ENCODE assay signal across 8 mouse cellular contexts in the genomic region with DNA sequence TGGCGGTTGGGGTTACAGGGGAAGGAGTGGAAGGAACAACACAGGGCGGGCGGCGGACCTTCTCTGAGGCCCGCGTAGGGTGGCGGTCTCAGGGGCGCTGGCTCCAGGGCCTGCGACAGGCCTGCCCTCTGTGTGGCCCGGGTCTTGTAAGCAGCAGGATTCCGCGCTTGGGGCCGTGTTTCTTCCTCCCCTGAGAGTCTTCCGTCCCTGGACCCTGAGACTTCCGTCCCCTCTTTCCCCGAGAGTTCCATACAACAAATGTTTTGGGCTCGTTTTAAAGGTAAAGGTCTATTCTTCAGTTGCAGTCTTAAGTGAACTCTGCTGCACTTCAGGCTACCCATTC. TPM values are rescaled to one million over a fixed set of nuclear protein-coding genes. Genes with fewer than 3 reads are reported as not detected.
A peak's percentile ranks its signal among the peaks of the same experiment; 100 is the strongest.
DNase-seq lines count a peak whose midpoint lies in the region; ATAC-seq lines count a peak whose summit lies in the region.

No protein-coding gene starts in this region.

- no peaks in the 10 kb centered on the region for H3K9me3 ChIP-seq in kidney, embryonic 14.5 days (ENCODE audit: control insufficient read depth, low read length)
- no peaks in the 10 kb centered on the region for H3K9me3 ChIP-seq in hindbrain, embryonic 16.5 days (ENCODE audit: control insufficient read depth, low read length)
- H3K9me3 ChIP-seq in midbrain, embryonic 13.5 days: no peaks in the 10 kb centered on the region

- H3K4me1 ChIP-seq in kidney, embryonic 14.5 days (ENCODE audit: control insufficient read depth, insufficient read depth, low read length): peaks cover 8% of the 10 kb centered on the region
- no peaks in the 10 kb centered on the region; the same call in 1 of the 2 replicates for H3K4me1 ChIP-seq in brown adipose tissue, adult 24 weeks (ENCODE audit: control insufficient read depth, insufficient read depth, insufficient read length, low read length)
- peaks cover 8% of the 10 kb centered on the region for H3K4me1 ChIP-seq in hindbrain, embryonic 16.5 days (ENCODE audit: control insufficient read depth, insufficient read depth, low read depth, low read length)
- peaks cover 20% of the 10 kb centered on the region for H3K4me1 ChIP-seq in midbrain, embryonic 13.5 days (replicated peaks)

- H3K4me2 ChIP-seq in kidney, embryonic 14.5 days (replicated peaks; ENCODE audit: low read depth, low read length): peak overlapping the region; percentile 81
- peak overlapping the region; percentile 83 for H3K4me2 ChIP-seq in hindbrain, embryonic 16.5 days (ENCODE audit: low read length)
- peak overlapping the region; percentile 73 for H3K4me2 ChIP-seq in midbrain, embryonic 13.5 days (replicated peaks)

- peak overlapping the region; percentile 82 for H3K4me3 ChIP-seq in kidney, embryonic 14.5 days (ENCODE audit: low read length)
- peak overlapping the region; percentile 97 for H3K4me3 ChIP-seq in brown adipose tissue, adult 24 weeks (ENCODE audit: insufficient read depth, low read depth, low read length)
- H3K4me3 ChIP-seq in hindbrain, embryonic 16.5 days (ENCODE audit: low read length): peak overlapping the region; percentile 92
- H3K4me3 ChIP-seq in midbrain, embryonic 13.5 days (replicated peaks): peak overlapping the region; percentile 83

- peaks cover 26% of the 10 kb centered on the region for H3K36me3 ChIP-seq in kidney, embryonic 14.5 days (ENCODE audit: control insufficient read depth, insufficient read depth, low read length)
- peaks cover 11% of the 10 kb centered on the region for H3K36me3 ChIP-seq in hindbrain, embryonic 16.5 days (ENCODE audit: control insufficient read depth, insufficient read depth, low read length)
- peaks cover 23% of the 10 kb centered on the region for H3K36me3 ChIP-seq in midbrain, embryonic 13.5 days

- peak; percentile 82; the same call in 1 of the 2 replicates for ATAC-seq in kidney, embryonic 14.5 days (ENCODE audit: low FRiP score, low TSS enrichment)
- ATAC-seq in hindbrain, embryonic 16.5 days: peak; percentile 86
- peak; percentile 88; the same call in 1 of the 2 replicates for ATAC-seq in midbrain, embryonic 13.5 days

- under 1% methylated on average over 17 of the region's 17 CpGs for WGBS in kidney, embryonic 14.5 days
- 0% methylated on average over 16 of the region's 17 CpGs for WGBS in hindbrain, embryonic 16.5 days
- 0% methylated on average over 17 of the region's 17 CpGs for WGBS in midbrain, embryonic 13.5 days

- DNase-seq in kidney, postnatal 36 days: no peak
- no peak for DNase-seq in urinary bladder, postnatal 25 days (ENCODE audit: low spot score)
- no peak for DNase-seq in thymus, postnatal 4 days
- DNase-seq in layer of hippocampus, postnatal 36 days: no peak

- H3K27me3 ChIP-seq in kidney, embryonic 14.5 days (ENCODE audit: control insufficient read depth, insufficient read depth, low read length): no peaks in the 10 kb centered on the region
- H3K27me3 ChIP-seq in hindbrain, embryonic 16.5 days (replicated peaks; ENCODE audit: control insufficient read depth, insufficient read depth, low read length): no peaks in the 10 kb centered on the region
- no peaks in the 10 kb centered on the region for H3K27me3 ChIP-seq in midbrain, embryonic 13.5 days

- H3K9ac ChIP-seq in kidney, embryonic 14.5 days (ENCODE audit: low read depth, low read length): peak overlapping the region; percentile 93
- H3K9ac ChIP-seq in hindbrain, embryonic 16.5 days (ENCODE audit: low read depth, low read length): peak overlapping the region; percentile 94
- H3K9ac ChIP-seq in midbrain, embryonic 13.5 days (replicated peaks): peak overlapping the region; percentile 92

- H3K27ac ChIP-seq in kidney, embryonic 14.5 days (ENCODE audit: low read depth, low read length): peak overlapping the region; percentile 89
- H3K27ac ChIP-seq in brown adipose tissue, adult 24 weeks (replicated peaks; ENCODE audit: low read depth, low read length): peak overlapping the region; percentile 87
- H3K27ac ChIP-seq in hindbrain, embryonic 16.5 days (ENCODE audit: low read depth, low read length): peak overlapping the region; percentile 92
- H3K27ac ChIP-seq in midbrain, embryonic 13.5 days: peak overlapping the region; percentile 84

RNA-seq across cellular contexts. Expression of a gene that starts 0.2 kb away (rescaled TPM):
- polyA plus RNA-seq in kidney, embryonic 14.5 days (2014; fragmentation: Nextera tagmentation; extraction: Ambion mirVana): 41.4 and 71.6 TPM in 2 replicates
- 14.5 and 21.2 TPM in 2 replicates for polyA plus RNA-seq in brown adipose tissue, adult 24 weeks (2012; ENCODE audit: insufficient read depth, insufficient read length, missing spikeins)
- polyA plus RNA-seq in hindbrain, embryonic 16.5 days (2015; fragmentation: Nextera tagmentation; extraction: Ambion mirVana): 32.1 and 37.1 TPM in 2 replicates
- 46.1 and 50.3 TPM in 2 replicates for polyA plus RNA-seq in midbrain, embryonic 13.5 days (2015; fragmentation: Nextera tagmentation; extraction: Ambion mirVana)
- 10 to 100 TPM; 19.7 to 20.1 TPM for total RNA-seq in layer of hippocampus, postnatal 36 days (2021)

RNA-seq across cellular contexts. Expression of a gene that starts 9.5 kb away (rescaled TPM):
- not detected in 2 replicates for polyA plus RNA-seq in kidney, embryonic 14.5 days (2014; fragmentation: Nextera tagmentation; extraction: Ambion mirVana)
- polyA plus RNA-seq in brown adipose tissue, adult 24 weeks (2012; ENCODE audit: insufficient read depth, insufficient read length, missing spikeins): not detected in 2 replicates
- polyA plus RNA-seq in hindbrain, embryonic 16.5 days (2015; fragmentation: Nextera tagmentation; extraction: Ambion mirVana): 0.04 and 0.11 TPM in 2 replicates
- 0.03 and 0.04 TPM in 2 replicates for polyA plus RNA-seq in midbrain, embryonic 13.5 days (2015; fragmentation: Nextera tagmentation; extraction: Ambion mirVana)
- total RNA-seq in layer of hippocampus, postnatal 36 days (2021): not detected
